Mouse (Mus musculus) right cerebral cortex, postnatal 25 days (tissue): Measurements from ENCODE around the gene Iyd.
"Not testable (repeated sequence)": the region's sequence is repeated elsewhere in the genome, so short reads cannot be mapped to it uniquely, and the experiment has no call there.

Source experiments
- DNase-seq: peaks from one replicate; pipeline ENCODE4 v3.0.0; 2022

The Iyd gene

GRCm38 (mm10) chr10:3540003-3540827, at the start of gene Iyd:
TSS of gene Iyd (plus strand) at chr10:3540240.
- no peak for DNase-seq

GRCm38 (mm10) chr10:3496791-3497190, 43.2 kb upstream of the Iyd start:
- DNase-seq, result no peak

- not testable (repeated sequence) for DNase-seq
Measured at GRCm38 (mm10) chr10:3500846-3501245, 39.2 kb upstream of the Iyd start.

- DNase-seq, result peak; percentile 47
Measured at GRCm38 (mm10) chr10:3507484-3508221, 32.4 kb upstream of the Iyd start.

GRCm38 (mm10) chr10:3508222-3508588, 31.8 kb upstream of the Iyd start:
- DNase-seq, result no peak

GRCm38 (mm10) chr10:3508746-3509145, 31.3 kb upstream of the Iyd start:
- no peak for DNase-seq

- DNase-seq, result no peak
Measured at GRCm38 (mm10) chr10:3509663-3510277, 30.3 kb upstream of the Iyd start.

GRCm38 (mm10) chr10:3510486-3510885, 29.6 kb upstream of the Iyd start:
- DNase-seq, result no peak

- DNase-seq, result no peak
Measured at GRCm38 (mm10) chr10:3511401-3511800, 28.6 kb upstream of the Iyd start.

- DNase-seq, result no peak
Measured at GRCm38 (mm10) chr10:3512620-3513305, 27.3 kb upstream of the Iyd start.

- no peak for DNase-seq
Measured at GRCm38 (mm10) chr10:3513947-3514346, 26.1 kb upstream of the Iyd start.

GRCm38 (mm10) chr10:3514634-3515033, 25.4 kb upstream of the Iyd start:
- DNase-seq, result no peak

GRCm38 (mm10) chr10:3516442-3516841, 23.6 kb upstream of the Iyd start:
- no peak for DNase-seq

- no peak for DNase-seq
Measured at GRCm38 (mm10) chr10:3523044-3523793, 16.8 kb upstream of the Iyd start.

- DNase-seq, result no peak
Measured at GRCm38 (mm10) chr10:3524513-3524912, 15.5 kb upstream of the Iyd start.

- no peak for DNase-seq
Measured at GRCm38 (mm10) chr10:3525420-3526019, 14.5 kb upstream of the Iyd start.

GRCm38 (mm10) chr10:3529807-3530206, 10.2 kb upstream of the Iyd start:
- DNase-seq, result no peak

GRCm38 (mm10) chr10:3530661-3531060, 9.4 kb upstream of the Iyd start:
- no peak for DNase-seq

- peak; percentile 77 for DNase-seq
Measured at GRCm38 (mm10) chr10:3531375-3531774, 8.7 kb upstream of the Iyd start.

- DNase-seq, result no peak
Measured at GRCm38 (mm10) chr10:3534445-3534844, 5.6 kb upstream of the Iyd start.

GRCm38 (mm10) chr10:3536361-3536760, 3.7 kb upstream of the Iyd start:
- DNase-seq, result no peak

- DNase-seq, result no peak
Measured at GRCm38 (mm10) chr10:3549384-3549783, 9.3 kb downstream of the Iyd start.
